Mouse (Mus musculus): ENCODE measurements around the gene Lekr1.

DNA sequence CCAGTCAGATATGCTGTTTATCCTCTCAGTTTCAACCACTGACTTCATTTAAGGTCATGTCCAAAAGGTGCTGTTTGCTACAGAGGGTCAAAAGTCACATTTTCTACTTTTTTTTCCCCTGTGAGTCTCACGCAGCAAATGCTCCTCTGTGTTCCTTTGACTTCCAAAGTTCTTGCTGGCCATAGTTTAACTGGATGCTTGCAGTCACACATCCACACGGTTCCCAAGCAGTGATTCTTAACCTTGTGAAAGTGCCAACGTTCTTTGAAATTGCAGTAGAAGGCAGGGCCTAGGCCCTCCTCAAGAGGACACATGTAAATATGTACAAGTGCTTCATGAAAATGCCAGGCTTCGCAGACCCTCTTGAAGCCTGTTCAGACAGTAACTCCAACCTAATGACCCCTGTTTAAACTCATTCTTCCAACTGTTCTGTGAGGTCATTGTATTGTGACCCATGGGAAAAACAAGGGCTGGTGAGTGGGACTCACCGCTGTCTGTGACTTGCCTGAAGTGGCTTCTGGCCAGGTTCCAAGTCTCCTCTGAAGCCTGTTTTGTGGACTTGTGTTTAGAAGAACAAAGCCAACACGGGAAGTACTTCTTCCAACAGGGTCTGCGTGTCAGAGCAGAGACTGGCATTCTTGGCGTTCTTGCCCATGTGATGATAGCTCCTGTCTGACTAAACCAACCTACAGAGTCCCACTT lies 179.0 kb downstream of the Lekr1 start:
- no peak for TF ChIP-seq ZNF384 (IDR thresholded peaks at IDR 0.05; ENCODE audit: low read depth, low read length)
- TF ChIP-seq MAFK (IDR thresholded peaks at IDR 0.05; ENCODE audit: insufficient read depth, low read depth, low read length), result no peak
